Mouse (Mus musculus) heart, adult 11 months (tissue): Measurements from ENCODE around the gene Tfpi2.

Source experiments
- DNase-seq: peaks from one replicate; pipeline ENCODE4 v3.0.0; 2022

The Tfpi2 gene

GRCm38 (mm10) chr6:3988750-3989149, at the start of gene Tfpi2:
Tfpi2 (minus strand) TSS chr6:3988919.
- no peak for DNase-seq

- no peak for DNase-seq
These were observed 42.2 kb upstream of the Tfpi2 start for GRCm38 (mm10) chr6:4030956-4031355.

GRCm38 (mm10) chr6:4026367-4026766, 37.6 kb upstream of the Tfpi2 start:
- peak; percentile 88 for DNase-seq

- DNase-seq, result no peak
These were observed 33.9 kb upstream of the Tfpi2 start for GRCm38 (mm10) chr6:4022645-4023044.

GRCm38 (mm10) chr6:4009548-4009947, 20.8 kb upstream of the Tfpi2 start:
- DNase-seq, result peak; percentile 98

GRCm38 (mm10) chr6:4008501-4009040, 19.9 kb upstream of the Tfpi2 start:
- peak; percentile 95 for DNase-seq

GRCm38 (mm10) chr6:4004808-4005207, 16.1 kb upstream of the Tfpi2 start:
- peak; percentile 68 for DNase-seq

- peak; percentile 99 for DNase-seq
These were observed 15.2 kb upstream of the Tfpi2 start, which contains the start of gene Gng11 for GRCm38 (mm10) chr6:4003890-4004306. Gng11 (plus strand) TSS chr6:4003904.

- peak; percentile 88 for DNase-seq
These were observed 14.7 kb upstream of the Tfpi2 start for GRCm38 (mm10) chr6:4003445-4003844.

GRCm38 (mm10) chr6:4000716-4001115, 12.0 kb upstream of the Tfpi2 start:
- DNase-seq, result peak; percentile 88

- DNase-seq, result no peak
These were observed 10.6 kb upstream of the Tfpi2 start for GRCm38 (mm10) chr6:3999296-3999695.

- DNase-seq, result peak; percentile 40
These were observed 9.4 kb upstream of the Tfpi2 start for GRCm38 (mm10) chr6:3998089-3998488.

- DNase-seq, result no peak
These were observed 4.8 kb upstream of the Tfpi2 start, which contains the start of gene Gngt1 for GRCm38 (mm10) chr6:3993492-3993891. Gngt1 (plus strand) TSS chr6:3993792.

GRCm38 (mm10) chr6:3982661-3983284, 5.9 kb downstream of the Tfpi2 start:
- DNase-seq, result no peak

- no peak for DNase-seq
These were observed 15.0 kb downstream of the Tfpi2 start for GRCm38 (mm10) chr6:3973679-3974078.

- peak; percentile 94 for DNase-seq
These were observed 20.8 kb downstream of the Tfpi2 start for GRCm38 (mm10) chr6:3967676-3968626.

- no peak for DNase-seq
These were observed 33.8 kb downstream of the Tfpi2 start for GRCm38 (mm10) chr6:3954969-3955368.

GRCm38 (mm10) chr6:3936140-3936714, 52.5 kb downstream of the Tfpi2 start:
- DNase-seq, result no peak

GRCm38 (mm10) chr6:3935606-3936005, 53.1 kb downstream of the Tfpi2 start:
- no peak for DNase-seq

- no peak for DNase-seq
These were observed 53.7 kb downstream of the Tfpi2 start for GRCm38 (mm10) chr6:3935048-3935447.

- no peak for DNase-seq
These were observed 62.6 kb downstream of the Tfpi2 start for GRCm38 (mm10) chr6:3926140-3926539.

GRCm38 (mm10) chr6:3922870-3923269, 65.8 kb downstream of the Tfpi2 start:
- no peak for DNase-seq

GRCm38 (mm10) chr6:3916015-3916414, 72.7 kb downstream of the Tfpi2 start:
- DNase-seq, result no peak
